In genomic region chr8:94983881-94984516, GRCm38 (mm10) we compare ENCODE assay signal across 7 mouse cellular contexts. TPM values are rescaled to one million over a fixed set of nuclear protein-coding genes. Genes with fewer than 3 reads are reported as not detected.
DNase-seq lines count a peak whose midpoint lies in the region; ATAC-seq lines count a peak whose summit lies in the region.

No protein-coding gene starts in this region.

- no peak overlapping the region for H3K4me3 ChIP-seq in embryonic facial prominence, embryonic 12.5 days
- peak overlapping the region; percentile 28 for H3K4me3 ChIP-seq in heart, embryonic 13.5 days
- H3K4me3 ChIP-seq in kidney, embryonic 16.5 days (ENCODE audit: low read length) = peak overlapping the region; percentile 9
- H3K4me3 ChIP-seq in lung, embryonic 16.5 days (ENCODE audit: low read length) = no peak overlapping the region

- H3K36me3 ChIP-seq in embryonic facial prominence, embryonic 12.5 days = no peaks in the 10 kb centered on the region
- no peaks in the 10 kb centered on the region for H3K36me3 ChIP-seq in heart, embryonic 13.5 days
- no peaks in the 10 kb centered on the region for H3K36me3 ChIP-seq in kidney, embryonic 16.5 days (ENCODE audit: insufficient read depth, low read length)
- H3K36me3 ChIP-seq in lung, embryonic 16.5 days (ENCODE audit: control insufficient read depth, insufficient read depth, low read length) = no peaks in the 10 kb centered on the region

- ATAC-seq in embryonic facial prominence, embryonic 12.5 days (ENCODE audit: insufficient number of reproducible peaks, insufficient read depth, low FRiP score, low TSS enrichment) = peak; percentile 41
- peak; percentile 62; the same call in 1 of the 2 replicates for ATAC-seq in heart, embryonic 13.5 days (ENCODE audit: extremely low read depth, insufficient number of reproducible peaks, low FRiP score, low TSS enrichment)
- peak; percentile 63 for ATAC-seq in kidney, embryonic 16.5 days (ENCODE audit: low FRiP score, low TSS enrichment)
- peak; percentile 65 for ATAC-seq in lung, embryonic 16.5 days (ENCODE audit: low read depth)

- no peak overlapping the region for H3K27ac ChIP-seq in embryonic facial prominence, embryonic 12.5 days
- peak overlapping the region; percentile 29; the same call in 1 of the 2 replicates for H3K27ac ChIP-seq in heart, embryonic 13.5 days (replicated peaks)
- H3K27ac ChIP-seq in kidney, embryonic 16.5 days (ENCODE audit: low read length) = peak overlapping the region; percentile 83
- peak overlapping the region; percentile 52; the same call in 1 of the 2 replicates for H3K27ac ChIP-seq in lung, embryonic 16.5 days (ENCODE audit: low read length)

- H3K9ac ChIP-seq in embryonic facial prominence, embryonic 12.5 days = no peak overlapping the region
- H3K9ac ChIP-seq in heart, embryonic 13.5 days = peak overlapping the region; percentile 68
- H3K9ac ChIP-seq in kidney, embryonic 16.5 days (replicated peaks; ENCODE audit: low read length) = peak overlapping the region; percentile 51
- H3K9ac ChIP-seq in lung, embryonic 16.5 days (ENCODE audit: low read length) = 0 out of 2 replicates have a peak overlapping the region, but pooled peaks have one; percentile 17

- 22% methylated on average over 10 of the region's 10 CpGs for WGBS in embryonic facial prominence, embryonic 12.5 days
- 16% methylated on average over 10 of the region's 10 CpGs for WGBS in heart, embryonic 13.5 days
- WGBS in kidney, embryonic 16.5 days = 12% methylated on average over 10 of the region's 10 CpGs
- 17% methylated on average over 10 of the region's 10 CpGs for WGBS in lung, embryonic 16.5 days

- DNase-seq in 3134 (ENCODE audit: extremely low read depth, insufficient read length, low spot score) (peak; percentile 86), ES-CJ7 (ENCODE audit: low read depth, low spot score) (peak; percentile 55)
- peak; percentile 68 for DNase-seq in right cerebral cortex, adult 2 months (ENCODE audit: low spot score in 2 of 2)

- H3K4me1 ChIP-seq in embryonic facial prominence, embryonic 12.5 days = peaks cover 16% of the 10 kb centered on the region
- H3K4me1 ChIP-seq in heart, embryonic 13.5 days = peaks cover 64% of the 10 kb centered on the region
- peaks cover 55% of the 10 kb centered on the region for H3K4me1 ChIP-seq in kidney, embryonic 16.5 days (ENCODE audit: insufficient read depth, low read length)
- H3K4me1 ChIP-seq in lung, embryonic 16.5 days (replicated peaks; ENCODE audit: control insufficient read depth, insufficient read depth, low read length) = peaks cover 43% of the 10 kb centered on the region

- no peaks in the 10 kb centered on the region for H3K27me3 ChIP-seq in embryonic facial prominence, embryonic 12.5 days
- peaks cover 11% of the 10 kb centered on the region; the same call in 1 of the 2 replicates for H3K27me3 ChIP-seq in heart, embryonic 13.5 days (replicated peaks)
- H3K27me3 ChIP-seq in kidney, embryonic 16.5 days (ENCODE audit: insufficient read depth, low read length) = no peaks in the 10 kb centered on the region
- H3K27me3 ChIP-seq in lung, embryonic 16.5 days (ENCODE audit: control insufficient read depth, insufficient read depth, low read depth, low read length) = no peaks in the 10 kb centered on the region

- 0 out of 2 replicates have a peak overlapping the region, but pooled peaks have one; percentile 23 for H3K4me2 ChIP-seq in embryonic facial prominence, embryonic 12.5 days (replicated peaks)
- H3K4me2 ChIP-seq in heart, embryonic 13.5 days = peak overlapping the region; percentile 51
- peak overlapping the region; percentile 35 for H3K4me2 ChIP-seq in kidney, embryonic 16.5 days (replicated peaks; ENCODE audit: low read depth, low read length)
- no peak overlapping the region for H3K4me2 ChIP-seq in lung, embryonic 16.5 days (ENCODE audit: low read depth, low read length)

- H3K9me3 ChIP-seq in embryonic facial prominence, embryonic 12.5 days = no peaks in the 10 kb centered on the region
- no peaks in the 10 kb centered on the region for H3K9me3 ChIP-seq in heart, embryonic 13.5 days
- no peaks in the 10 kb centered on the region for H3K9me3 ChIP-seq in kidney, embryonic 16.5 days (ENCODE audit: low read length)
- no peaks in the 10 kb centered on the region for H3K9me3 ChIP-seq in lung, embryonic 16.5 days (ENCODE audit: control insufficient read depth, low read length)

RNA-seq across cellular contexts. Expression of gene Adgrg1, which starts 9.4 kb away (rescaled TPM):
- polyA plus RNA-seq in embryonic facial prominence, embryonic 12.5 days (2016; fragmentation: Nextera tagmentation; extraction: Ambion mirVana) = 22.3 and 28.2 TPM in 2 replicates
- polyA plus RNA-seq in heart, embryonic 13.5 days (2015; fragmentation: Nextera tagmentation; extraction: Ambion mirVana) = 4.4 and 4.7 TPM in 2 replicates
- polyA plus RNA-seq in kidney, embryonic 16.5 days (2015; fragmentation: Nextera tagmentation; extraction: Ambion mirVana) = 66.2 and 67.8 TPM in 2 replicates
- 39.8 and 42.9 TPM in 2 replicates for polyA plus RNA-seq in lung, embryonic 16.5 days (2015; fragmentation: Nextera tagmentation; extraction: Ambion mirVana)

RNA-seq across cellular contexts. Expression of gene Adgrg3, which starts 33.5 kb away (rescaled TPM):
- polyA plus RNA-seq in embryonic facial prominence, embryonic 12.5 days (2016; fragmentation: Nextera tagmentation; extraction: Ambion mirVana) = 2.9 and 3.9 TPM in 2 replicates
- polyA plus RNA-seq in heart, embryonic 13.5 days (2015; fragmentation: Nextera tagmentation; extraction: Ambion mirVana) = 3.0 and 3.1 TPM in 2 replicates
- 5.0 and 5.1 TPM in 2 replicates for polyA plus RNA-seq in kidney, embryonic 16.5 days (2015; fragmentation: Nextera tagmentation; extraction: Ambion mirVana)
- polyA plus RNA-seq in lung, embryonic 16.5 days (2015; fragmentation: Nextera tagmentation; extraction: Ambion mirVana) = 4.7 TPM in 2 replicates

Comparison
In these comparisons a context has a peak if more than half of its experiments do, and no peak if none do; other contexts are left out.
1. H3K4me3 ChIP-seq: peak in heart, embryonic 13.5 days (single experiment) and kidney, embryonic 16.5 days (single experiment); none in embryonic facial prominence, embryonic 12.5 days (single experiment) and lung, embryonic 16.5 days (single experiment).
2. Peak in every context shown above with its lines, with median percentiles within 50 percentile points of each other: DNase-seq and ATAC-seq.